In genomic region chr4:141534947-141535680, GRCm38 (mm10) we compare ENCODE assay signal across 8 mouse cellular contexts. TPM values are rescaled to one million over a fixed set of nuclear protein-coding genes. Genes with fewer than 3 reads are reported as not detected.
DNase-seq lines count a peak whose midpoint lies in the region; ATAC-seq lines count a peak whose summit lies in the region.

No protein-coding gene starts in this region.

- peak overlapping the region; percentile 96 for H3K27ac ChIP-seq in liver, embryonic 11.5 days (ENCODE audit: low read depth, low read length)
- peak overlapping the region; percentile 95 for H3K27ac ChIP-seq in midbrain, embryonic 16.5 days (ENCODE audit: low read length)

- H3K4me3 ChIP-seq in liver, embryonic 11.5 days (ENCODE audit: low read depth, low read length): peak overlapping the region; percentile 97
- peak overlapping the region; percentile 96 for H3K4me3 ChIP-seq in midbrain, embryonic 16.5 days (ENCODE audit: low read depth, low read length)

- peaks cover 36% of the 10 kb centered on the region for H3K4me1 ChIP-seq in liver, embryonic 11.5 days (replicated peaks; ENCODE audit: control insufficient read depth, insufficient read depth, low read length)
- H3K4me1 ChIP-seq in midbrain, embryonic 16.5 days (ENCODE audit: control insufficient read depth, insufficient read depth, low read length): peaks cover 35% of the 10 kb centered on the region

- 36% methylated on average over 9 of the region's 11 CpGs for WGBS in liver, embryonic 11.5 days
- 4% methylated on average over 8 of the region's 11 CpGs for WGBS in midbrain, embryonic 16.5 days

- H3K9ac ChIP-seq in liver, embryonic 11.5 days (ENCODE audit: low read depth, low read length): no peak overlapping the region
- peak overlapping the region; percentile 92 for H3K9ac ChIP-seq in midbrain, embryonic 16.5 days (ENCODE audit: low read depth, low read length)

- H3K9me3 ChIP-seq in liver, embryonic 11.5 days (ENCODE audit: control insufficient read depth, low read length): no peaks in the 10 kb centered on the region
- H3K9me3 ChIP-seq in midbrain, embryonic 16.5 days (replicated peaks; ENCODE audit: control insufficient read depth, low read length, poor library complexity, severe bottlenecking): no peaks in the 10 kb centered on the region; the same call in 1 of the 2 replicates

- peak; percentile 51 for DNase-seq in layer of hippocampus, adult 11-12 months (ENCODE audit: low spot score)
- no peak for DNase-seq in layer of hippocampus, postnatal 36 days
- DNase-seq in cerebellum, postnatal 36 days: peak; percentile 61
- DNase-seq in gastrocnemius, postnatal 10 days: peak; percentile 36
- peak; percentile 66 for DNase-seq in induced T-regulatory cell, adult 2 months (ENCODE audit: low read depth)
- no peak for DNase-seq in liver, embryonic 11.5 days (ENCODE audit: low spot score)
- peak; percentile 34 to 65 for DNase-seq in spleen, postnatal 14 days (ENCODE audit: low spot score in 2 of 2)

- peak; percentile 56 for ATAC-seq in liver, embryonic 11.5 days (replicated peaks; ENCODE audit: low FRiP score)
- ATAC-seq in midbrain, embryonic 16.5 days: no peak

- H3K4me2 ChIP-seq in liver, embryonic 11.5 days: peak overlapping the region; percentile 92
- H3K4me2 ChIP-seq in midbrain, embryonic 16.5 days (ENCODE audit: low read length): peak overlapping the region; percentile 79

- H3K36me3 ChIP-seq in liver, embryonic 11.5 days (ENCODE audit: control insufficient read depth, insufficient read depth, low read length): no peaks in the 10 kb centered on the region
- no peaks in the 10 kb centered on the region; the same call in 1 of the 2 replicates for H3K36me3 ChIP-seq in midbrain, embryonic 16.5 days (ENCODE audit: control insufficient read depth, insufficient read depth, low read length)

- no peaks in the 10 kb centered on the region for H3K27me3 ChIP-seq in liver, embryonic 11.5 days (replicated peaks; ENCODE audit: control insufficient read depth, insufficient read depth, low read length)
- H3K27me3 ChIP-seq in midbrain, embryonic 16.5 days (ENCODE audit: control insufficient read depth, insufficient read depth, low read depth, low read length): no peaks in the 10 kb centered on the region

RNA-seq across cellular contexts. Expression of gene Spen, which starts 3.3 kb away (rescaled TPM):
- total RNA-seq in layer of hippocampus, postnatal 36 days (2021): 10 to 100 TPM; 55.3 to 66.7 TPM
- 10 to 100 TPM; 23.4 to 30.9 TPM for total RNA-seq in gastrocnemius, postnatal 10 days (2021)
- polyA plus RNA-seq in liver, embryonic 11.5 days (2014; fragmentation: Nextera tagmentation; extraction: Ambion mirVana): 9.1 and 10.4 TPM in 2 replicates
- polyA plus RNA-seq in midbrain, embryonic 16.5 days (2015; fragmentation: Nextera tagmentation; extraction: Ambion mirVana): 13.6 and 19.2 TPM in 2 replicates

Comparison
In these comparisons a context has a peak if more than half of its experiments do, and no peak if none do; other contexts are left out.
1. DNase-seq: peak in layer of hippocampus, adult 11-12 months (single experiment), cerebellum, postnatal 36 days (2 of 2), gastrocnemius, postnatal 10 days (single experiment), induced T-regulatory cell, adult 2 months (single experiment) and spleen, postnatal 14 days (2 of 2); none in layer of hippocampus, postnatal 36 days (0 of 2) and liver, embryonic 11.5 days (single experiment).